8 mouse cellular contexts compared by ENCODE assay signal in the genomic region with DNA sequence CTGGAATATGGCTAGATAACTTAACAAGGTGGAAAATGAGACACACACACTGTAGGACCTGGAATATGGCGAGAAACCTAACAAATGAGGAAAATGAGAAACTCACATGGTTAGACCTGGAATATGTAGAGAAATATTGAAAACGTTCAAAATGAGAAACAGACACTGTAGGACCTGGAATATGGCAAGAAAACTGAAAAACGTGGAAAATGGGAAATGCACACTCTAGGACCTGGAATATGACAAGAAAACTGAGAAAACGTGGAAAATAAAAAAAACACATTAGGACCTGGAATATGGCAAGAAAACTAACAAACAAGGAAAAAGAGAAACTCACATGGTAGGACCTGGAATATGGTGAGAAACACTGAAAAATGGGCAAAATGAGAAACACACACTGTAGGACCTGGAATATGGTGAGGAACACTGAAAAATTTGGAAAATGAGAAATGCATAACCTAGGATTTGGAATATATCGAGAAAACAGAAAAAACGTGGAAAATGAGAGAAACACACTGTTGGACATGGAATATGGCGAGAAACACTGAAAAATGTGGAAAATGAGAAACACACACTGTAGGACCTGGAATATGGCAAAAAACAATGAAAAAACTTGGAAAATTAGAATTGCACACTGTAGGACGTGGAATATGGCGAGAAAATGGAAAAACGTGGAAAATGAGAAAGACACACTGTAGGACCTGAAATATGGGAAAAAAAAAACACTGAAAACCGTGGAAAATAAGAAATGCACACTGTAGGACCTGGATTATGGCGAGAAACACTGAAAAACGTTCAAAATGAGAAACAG.
A peak's percentile ranks its signal among the peaks of the same experiment; 100 is the strongest.
DNase-seq lines count a peak whose midpoint lies in the region; ATAC-seq and TF ChIP-seq lines count a peak whose summit lies in the region.

No protein-coding gene starts in this region.

- no peaks in the 10 kb centered on the region for H3K36me3 ChIP-seq in lung, postnatal 0 days (ENCODE audit: insufficient read depth, low read length)
- no peaks in the 10 kb centered on the region for H3K36me3 ChIP-seq in limb, embryonic 14.5 days (ENCODE audit: control insufficient read depth, insufficient read depth, low read length)
- no peaks in the 10 kb centered on the region for H3K36me3 ChIP-seq in stomach, embryonic 15.5 days
- no peaks in the 10 kb centered on the region for H3K36me3 ChIP-seq in thymus, adult 2 months (ENCODE audit: control insufficient read depth, insufficient read depth, low read length)

- ATAC-seq in cerebellum, adult (ENCODE audit: insufficient number of reproducible peaks, low FRiP score, low TSS enrichment) = peak; percentile 68
- ATAC-seq in lung, postnatal 0 days = peak; percentile 47
- ATAC-seq in limb, embryonic 14.5 days (ENCODE audit: low FRiP score, low read depth) = peak; percentile 71; the same call in 1 of the 2 replicates
- peak; percentile 41 for ATAC-seq in stomach, embryonic 15.5 days (ENCODE audit: insufficient read depth, low FRiP score, low read depth)

- no peak for TF ChIP-seq POLR2A in lung, adult 2 months (IDR thresholded peaks at IDR 0.05; ENCODE audit: borderline replicate concordance, extremely low read depth, low read depth, low read length)
- TF ChIP-seq POLR2A in limb, embryonic 14.5 days (IDR thresholded peaks at IDR 0.05; ENCODE audit: borderline replicate concordance, extremely low read depth, insufficient read depth, insufficient read length) = no peak
- TF ChIP-seq POLR2A in thymus, adult 2 months (IDR thresholded peaks at IDR 0.05; ENCODE audit: control insufficient read depth, extremely low read depth, insufficient read depth, low read length, poor library complexity) = no peak

- no peak overlapping the region for H3K4me2 ChIP-seq in lung, postnatal 0 days (replicated peaks; ENCODE audit: low read depth, low read length)
- no peak overlapping the region for H3K4me2 ChIP-seq in limb, embryonic 14.5 days (replicated peaks; ENCODE audit: low read depth, low read length, severe bottlenecking)
- no peak overlapping the region for H3K4me2 ChIP-seq in stomach, embryonic 15.5 days

- WGBS in lung, postnatal 0 days = 61% methylated on average over 13 of the region's 13 CpGs
- WGBS in lung, adult 2 months = 54% methylated on average over 13 of the region's 13 CpGs
- WGBS in limb, embryonic 14.5 days = 65% methylated on average over 13 of the region's 13 CpGs
- 59% methylated on average over 13 of the region's 13 CpGs for WGBS in stomach, embryonic 15.5 days
- WGBS in thymus, adult 2 months = 66% methylated on average over 13 of the region's 13 CpGs

- no peak for TF ChIP-seq EP300 in lung, postnatal 0 days (IDR thresholded peaks at IDR 0.05)

- no peak overlapping the region for H3K27ac ChIP-seq in lung, postnatal 0 days (ENCODE audit: low read length)
- H3K27ac ChIP-seq in limb, embryonic 14.5 days (replicated peaks; ENCODE audit: low read depth, low read length) = no peak overlapping the region
- no peak overlapping the region for H3K27ac ChIP-seq in stomach, embryonic 15.5 days
- H3K27ac ChIP-seq in thymus, adult 2 months (ENCODE audit: control insufficient read depth, insufficient read depth, low read length) = no peak overlapping the region

- no peaks in the 10 kb centered on the region for H3K4me1 ChIP-seq in lung, postnatal 0 days (ENCODE audit: insufficient read depth, low read depth, low read length)
- H3K4me1 ChIP-seq in lung, adult 2 months (ENCODE audit: control insufficient read depth, insufficient read depth, low read length) = no peaks in the 10 kb centered on the region
- H3K4me1 ChIP-seq in limb, embryonic 14.5 days (ENCODE audit: control insufficient read depth, insufficient read depth, low read length) = no peaks in the 10 kb centered on the region
- no peaks in the 10 kb centered on the region for H3K4me1 ChIP-seq in stomach, embryonic 15.5 days
- no peaks in the 10 kb centered on the region for H3K4me1 ChIP-seq in thymus, adult 2 months (replicated peaks; ENCODE audit: control insufficient read depth, insufficient read depth, low read length)

- DNase-seq in cerebellum, postnatal 10 days = no peak
- DNase-seq in lung, postnatal 0 days (ENCODE audit: low spot score) = peak; percentile 3
- DNase-seq in lung, adult 2 months = no peak
- DNase-seq in limb, embryonic 14.5 days (ENCODE audit: low spot score) = no peak
- no peak for DNase-seq in layer of hippocampus, adult 18-20 months (ENCODE audit: low spot score in 2 of 2)
- DNase-seq in thymus, adult 2 months = no peak

- TF ChIP-seq CTCF in lung, postnatal 0 days (IDR thresholded peaks at IDR 0.05) = no peak
- TF ChIP-seq CTCF in lung, adult 2 months (IDR thresholded peaks at IDR 0.05; ENCODE audit: insufficient read depth, low read length) = no peak
- TF ChIP-seq CTCF in thymus, adult 2 months (IDR thresholded peaks at IDR 0.05; ENCODE audit: borderline replicate concordance, control insufficient read depth, extremely low read depth, insufficient read depth, low read length, poor library complexity) = no peak

- no peak overlapping the region for H3K4me3 ChIP-seq in lung, postnatal 0 days (ENCODE audit: low read depth, low read length)
- H3K4me3 ChIP-seq in lung, adult 2 months (replicated peaks; ENCODE audit: extremely low read depth, low read depth, low read length) = no peak overlapping the region
- H3K4me3 ChIP-seq in limb, embryonic 14.5 days (replicated peaks; ENCODE audit: low read length) = no peak overlapping the region
- no peak overlapping the region for H3K4me3 ChIP-seq in stomach, embryonic 15.5 days (replicated peaks)
- H3K4me3 ChIP-seq in thymus, adult 2 months (ENCODE audit: control insufficient read depth, insufficient read depth, low read length) = no peak overlapping the region

- H3K27me3 ChIP-seq in lung, postnatal 0 days (replicated peaks; ENCODE audit: insufficient read depth, low read length) = no peaks in the 10 kb centered on the region
- no peaks in the 10 kb centered on the region for H3K27me3 ChIP-seq in limb, embryonic 14.5 days (ENCODE audit: control insufficient read depth, insufficient read depth, low read length)
- no peaks in the 10 kb centered on the region for H3K27me3 ChIP-seq in stomach, embryonic 15.5 days (replicated peaks)
- H3K27me3 ChIP-seq in thymus, adult 2 months (ENCODE audit: control insufficient read depth, insufficient read depth, low read length) = no peaks in the 10 kb centered on the region

- no peak overlapping the region for H3K9ac ChIP-seq in lung, postnatal 0 days (replicated peaks; ENCODE audit: low read depth)
- H3K9ac ChIP-seq in limb, embryonic 14.5 days (ENCODE audit: low read depth, low read length, severe bottlenecking) = no peak overlapping the region
- H3K9ac ChIP-seq in stomach, embryonic 15.5 days = no peak overlapping the region

- peaks cover 26% of the 10 kb centered on the region for H3K9me3 ChIP-seq in lung, postnatal 0 days (ENCODE audit: low read length)
- peaks cover 35% of the 10 kb centered on the region for H3K9me3 ChIP-seq in limb, embryonic 14.5 days (ENCODE audit: control insufficient read depth, low read length)
- H3K9me3 ChIP-seq in stomach, embryonic 15.5 days = peaks cover 9% of the 10 kb centered on the region; the same call in 1 of the 2 replicates
